Mouse (Mus musculus) megakaryocyte, adult 5-6 weeks (primary cell): Measurements from ENCODE around the gene Mgat3. TPM values are rescaled to one million over a fixed set of nuclear protein-coding genes. Genes with fewer than 3 reads are reported as not detected.
A peak's percentile ranks its signal among the peaks of the same experiment; 100 is the strongest.

Source experiments
- ATAC-seq: 2 replicates; pipeline ENCODE4 v1.8.0; 2016; ENCODE audit warnings: mild to moderate bottlenecking, inconsistent platforms; ENCODE audit not compliant: poor library complexity, severe bottlenecking
- total RNA-seq, 2 experiments: library from RNA; stranded (forward) in 1 of 2; stranded (reverse) in 1 of 2; fragments of 153-499, 151-499 nt in 1 of 2; fragments of 221-1000, 200-1000 nt in 1 of 2; gene quantifications; 2 replicates each; pipeline versions ENCODE4 v1.2.3 to v1.2.4; 2015 to 2017

The Mgat3 gene
- total RNA-seq, 2 experiments from 2014 or later, result not detected

GRCm38 (mm10) chr15:80174598-80174875 lies 1.0 kb downstream of the Mgat3 start:
- ATAC-seq, result no peak

GRCm38 (mm10) chr15:80175316-80175715 lies 1.8 kb downstream of the Mgat3 start:
- ATAC-seq, result no peak

GRCm38 (mm10) chr15:80175756-80176155 lies 2.2 kb downstream of the Mgat3 start:
- no peak for ATAC-seq

- ATAC-seq, result no peak
Observed at GRCm38 (mm10) chr15:80181561-80181960, 8.0 kb downstream of the Mgat3 start.

GRCm38 (mm10) chr15:80182072-80182700 lies 8.7 kb downstream of the Mgat3 start:
- no peak for ATAC-seq

GRCm38 (mm10) chr15:80188927-80189326 lies 15.4 kb downstream of the Mgat3 start:
- no peak for ATAC-seq

GRCm38 (mm10) chr15:80190075-80190474 lies 16.6 kb downstream of the Mgat3 start:
- no peak for ATAC-seq

GRCm38 (mm10) chr15:80191585-80192245 lies 18.2 kb downstream of the Mgat3 start:
- ATAC-seq, result no peak

- ATAC-seq, result no peak
Observed at GRCm38 (mm10) chr15:80192246-80192585, 18.7 kb downstream of the Mgat3 start.

- no peak for ATAC-seq
Observed at GRCm38 (mm10) chr15:80192847-80193246, 19.3 kb downstream of the Mgat3 start.

GRCm38 (mm10) chr15:80199556-80199955 lies 26.0 kb downstream of the Mgat3 start:
- ATAC-seq, result no peak

GRCm38 (mm10) chr15:80202111-80202775 lies 28.7 kb downstream of the Mgat3 start:
- ATAC-seq, result no peak

GRCm38 (mm10) chr15:80203406-80203805 lies 29.9 kb downstream of the Mgat3 start:
- no peak for ATAC-seq

- no peak for ATAC-seq
Observed at GRCm38 (mm10) chr15:80206057-80206565, 32.6 kb downstream of the Mgat3 start.

- ATAC-seq, result no peak
Observed at GRCm38 (mm10) chr15:80208446-80208845, 34.9 kb downstream of the Mgat3 start.

GRCm38 (mm10) chr15:80213688-80214087 lies 40.2 kb downstream of the Mgat3 start:
- ATAC-seq, result no peak

- no peak for ATAC-seq
Observed at GRCm38 (mm10) chr15:80215716-80216479, 42.4 kb downstream of the Mgat3 start.

GRCm38 (mm10) chr15:80216480-80216820 lies 42.9 kb downstream of the Mgat3 start:
- no peak for ATAC-seq

GRCm38 (mm10) chr15:80217476-80217875 lies 44.0 kb downstream of the Mgat3 start:
- ATAC-seq, result no peak

GRCm38 (mm10) chr15:80219211-80219610 lies 45.7 kb downstream of the Mgat3 start:
- ATAC-seq, result peak; percentile 83
